Mouse (Mus musculus) hindbrain, embryonic 12.5 days (tissue): Measurements from ENCODE around the gene Ap1g1. TPM values are rescaled to one million over a fixed set of nuclear protein-coding genes. Genes with fewer than 3 reads are reported as not detected.

Source experiments
- ATAC-seq: fragments of 200-750 bp; cut with Nextera tagmentation; 2 replicates; pipeline ENCODE4 v1.8.0; 2017; ENCODE audit warnings: moderate TSS enrichment; ENCODE audit not compliant: low FRiP score
- H3K27ac ChIP-seq: fragments of 300-500 bp; sonication (generic); 2 replicates; pipeline ENCODE4 v1.5.1; 2016; ENCODE audit warnings: mild to moderate bottlenecking
- H3K27me3 ChIP-seq: fragments of 300-500 bp; sonication (generic); 2 replicates; pipeline ENCODE4 v1.6.1; 2016; ENCODE audit warnings: mild to moderate bottlenecking
- H3K36me3 ChIP-seq: fragments of 300-500 bp; sonication (generic); 2 replicates; pipeline ENCODE4 v1.6.1; 2016; ENCODE audit warnings: mild to moderate bottlenecking
- H3K4me1 ChIP-seq: fragments of 300-500 bp; sonication (generic); 2 replicates; pipeline ENCODE4 v1.6.1; 2016
- H3K4me2 ChIP-seq: fragments of 300-500 bp; sonication (generic); replicated peaks from 2 replicates; pipeline ENCODE4 v1.6.1; 2016; ENCODE audit warnings: mild to moderate bottlenecking
- H3K4me3 ChIP-seq: fragments of 300-500 bp; sonication (generic); 2 replicates; pipeline ENCODE4 v1.5.1; 2016; ENCODE audit warnings: mild to moderate bottlenecking
- H3K9ac ChIP-seq: fragments of 300-500 bp; sonication (generic); 2 replicates; pipeline ENCODE4 v1.6.1; 2016; ENCODE audit warnings: mild to moderate bottlenecking, moderate library complexity
- H3K9me3 ChIP-seq: fragments of 300-500 bp; sonication (generic); replicated peaks from 2 replicates; pipeline ENCODE4 v1.6.1; 2016; ENCODE audit warnings: mild to moderate bottlenecking
- WGBS: fragments of 180-500 bp; shearing (Covaris S2); methylation state at CpG from one replicate; pipeline ENCODE4 v1.1.7; 2016; 5-methylcytosine and 5-hydroxymethylcytosine counted together
- polyA plus RNA-seq: library from polyadenylated mRNA; unstranded; fragments of >200 nt; fragmentation: Nextera tagmentation; extraction: Ambion mirVana; gene quantifications from 2 replicates; pipeline ENCODE4 v1.2.1, GENCODE M21; 2016

The Ap1g1 gene
- polyA plus RNA-seq, 1 experiment from 2014 or later: 61.5 TPM

DNA sequence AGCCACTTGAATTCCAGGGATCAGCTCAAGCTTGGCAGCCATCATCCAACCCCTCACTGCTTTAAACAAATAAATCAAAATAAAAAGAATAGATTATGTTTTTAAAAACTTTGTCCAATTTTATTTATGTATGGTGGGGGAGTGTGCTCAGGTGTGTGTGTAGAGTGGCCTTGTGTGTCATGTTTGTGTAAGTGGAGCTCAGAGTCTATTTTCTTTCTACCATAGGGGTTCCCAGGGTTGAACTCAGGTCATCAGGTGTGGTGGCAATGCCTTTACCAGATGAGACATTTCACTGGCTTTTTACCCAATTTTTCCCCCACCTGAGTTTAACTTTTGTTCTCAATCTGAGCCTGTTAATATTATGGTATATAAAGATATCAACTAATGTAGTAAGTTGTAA, 20.4 kb downstream of the Ap1g1 start:
- Histone ChIP-seq H3K27ac (no peak overlapping the region), H3K9me3 (no peaks in the 10 kb centered on the region), H3K4me1 (no peaks in the 10 kb centered on the region), H3K36me3 (peaks cover under 1% of the 10 kb centered on the region; the same call in 1 of the 2 replicates), H3K9ac (no peak overlapping the region), H3K4me2 (no peak overlapping the region), H3K4me3 (no peak overlapping the region), H3K27me3 (no peaks in the 10 kb centered on the region)
- ATAC-seq: no peak

GRCm38 (mm10) chr8:109799245-109799644, 20.9 kb downstream of the Ap1g1 start:
- H3K4me2 ChIP-seq: no peak overlapping the region
- H3K4me1 ChIP-seq: no peaks in the 10 kb centered on the region
- no peak for ATAC-seq
- no peaks in the 10 kb centered on the region for H3K27me3 ChIP-seq
- no peak overlapping the region for H3K27ac ChIP-seq
- 87% methylated on average over 4 of the region's 4 CpGs for WGBS
- no peak overlapping the region for H3K4me3 ChIP-seq
- H3K36me3 ChIP-seq: 0 out of 2 replicates have a peak, but pooled peaks cover 3% of the 10 kb centered on the region
- H3K9ac ChIP-seq: no peak overlapping the region
- H3K9me3 ChIP-seq: no peaks in the 10 kb centered on the region

GRCm38 (mm10) chr8:109800325-109800724, 22.0 kb downstream of the Ap1g1 start:
- Histone ChIP-seq H3K36me3 (0 out of 2 replicates have a peak, but pooled peaks cover 8% of the 10 kb centered on the region), H3K27me3 (no peaks in the 10 kb centered on the region), H3K4me3 (no peak overlapping the region), H3K4me2 (no peak overlapping the region), H3K9ac (no peak overlapping the region), H3K4me1 (no peaks in the 10 kb centered on the region), H3K9me3 (no peaks in the 10 kb centered on the region), H3K27ac (no peak overlapping the region)
- WGBS: 84% methylated on average over 2 of the region's 2 CpGs
- ATAC-seq: no peak

DNA sequence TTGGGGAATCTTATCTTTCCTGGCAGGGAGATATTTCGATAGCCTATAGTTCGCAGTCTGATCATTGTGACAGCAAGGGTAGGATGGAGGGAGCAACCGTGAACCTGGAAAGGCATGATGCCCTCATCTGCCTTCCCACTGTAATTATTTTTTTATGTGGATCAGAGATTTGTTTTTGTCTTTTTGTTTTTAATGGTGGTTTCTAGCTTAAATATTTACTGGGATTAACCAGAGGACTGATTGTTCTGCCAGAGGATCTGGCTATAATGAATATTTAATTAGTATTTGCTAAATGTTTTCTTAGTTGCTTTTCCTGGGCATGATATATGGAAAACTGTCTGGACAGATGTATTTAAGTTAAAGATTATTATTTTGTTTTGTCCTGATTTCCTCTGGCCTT, 24.9 kb downstream of the Ap1g1 start:
- no peaks in the 10 kb centered on the region for H3K9me3 ChIP-seq
- 0 out of 2 replicates have a peak, but pooled peaks cover 8% of the 10 kb centered on the region for H3K36me3 ChIP-seq
- H3K9ac ChIP-seq: no peak overlapping the region
- no peaks in the 10 kb centered on the region for H3K27me3 ChIP-seq
- no peaks in the 10 kb centered on the region for H3K4me1 ChIP-seq
- no peak overlapping the region for H3K4me2 ChIP-seq
- ATAC-seq: no peak
- 97% methylated on average over 3 of the region's 3 CpGs for WGBS
- H3K4me3 ChIP-seq: no peak overlapping the region
- H3K27ac ChIP-seq: no peak overlapping the region

DNA sequence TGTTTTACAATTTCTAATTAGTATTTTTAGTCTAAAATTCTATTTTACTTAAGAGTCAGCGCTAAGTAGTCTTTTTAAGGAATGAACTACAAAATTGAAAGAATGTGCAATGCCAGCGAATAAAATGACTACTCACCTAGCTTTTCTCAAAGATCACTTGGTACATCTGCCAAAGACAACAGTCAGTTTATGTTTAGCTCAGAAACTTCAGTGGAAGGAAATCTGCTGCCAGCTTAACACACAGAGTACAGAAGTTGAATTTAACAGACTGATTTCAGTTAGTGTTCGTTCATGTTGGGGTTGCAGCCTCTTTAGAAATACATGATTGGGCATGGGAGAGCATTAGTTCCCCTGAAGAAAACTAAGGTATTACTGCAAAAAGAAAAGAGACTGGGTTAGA, 25.4 kb downstream of the Ap1g1 start:
- H3K36me3 ChIP-seq: 0 out of 2 replicates have a peak, but pooled peaks cover 8% of the 10 kb centered on the region
- H3K27me3 ChIP-seq: no peaks in the 10 kb centered on the region
- no peak overlapping the region for H3K27ac ChIP-seq
- ATAC-seq: no peak
- no peak overlapping the region for H3K9ac ChIP-seq
- no peak overlapping the region for H3K4me3 ChIP-seq
- WGBS: 98% methylated on average over 3 of the region's 3 CpGs
- no peak overlapping the region for H3K4me2 ChIP-seq
- H3K9me3 ChIP-seq: no peaks in the 10 kb centered on the region
- H3K4me1 ChIP-seq: no peaks in the 10 kb centered on the region

GRCm38 (mm10) chr8:109806522-109806921, 28.2 kb downstream of the Ap1g1 start:
- Histone ChIP-seq H3K4me1 (no peaks in the 10 kb centered on the region), H3K27ac (no peak overlapping the region), H3K36me3 (0 out of 2 replicates have a peak, but pooled peaks cover 8% of the 10 kb centered on the region), H3K4me3 (no peak overlapping the region), H3K9ac (no peak overlapping the region), H3K4me2 (no peak overlapping the region), H3K9me3 (no peaks in the 10 kb centered on the region), H3K27me3 (no peaks in the 10 kb centered on the region)
- 90% methylated on average over 3 of the region's 3 CpGs for WGBS
- ATAC-seq: no peak

DNA sequence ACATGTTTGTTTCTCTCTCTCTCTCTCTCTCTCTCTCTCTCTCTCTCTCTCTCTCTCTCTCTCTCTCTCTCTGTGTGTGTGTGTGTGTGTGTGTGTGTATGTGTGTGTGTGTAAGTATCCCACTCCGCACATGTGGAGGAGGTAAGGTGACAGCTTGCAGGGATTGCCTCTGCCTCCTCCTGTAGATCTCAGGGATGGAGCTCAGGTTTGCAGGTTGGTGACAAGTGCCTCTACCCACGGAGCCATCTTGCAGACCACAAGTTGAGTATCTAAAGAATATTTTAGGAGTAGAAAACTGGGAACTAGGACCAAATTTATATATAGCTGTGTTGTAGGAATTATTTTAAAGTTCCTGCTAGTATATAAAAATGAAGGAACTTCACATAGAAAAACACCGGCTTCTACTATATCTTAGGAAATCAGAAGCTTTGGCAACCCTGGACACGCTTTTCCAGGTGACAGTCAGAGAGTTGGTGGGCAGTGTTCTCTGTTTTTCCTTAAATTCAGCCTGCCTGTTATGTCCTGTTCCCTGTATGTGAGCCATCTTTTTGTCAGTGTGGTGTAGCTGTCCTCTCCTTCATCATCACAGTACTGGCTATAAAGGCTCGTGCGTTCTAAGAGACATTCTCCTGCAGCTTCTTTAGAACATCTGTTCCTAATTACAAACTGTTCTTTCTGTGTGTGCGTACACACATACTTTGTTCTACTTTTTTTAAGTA, 29.2 kb downstream of the Ap1g1 start:
- Histone ChIP-seq H3K4me3 (no peak overlapping the region), H3K27me3 (no peaks in the 10 kb centered on the region), H3K4me2 (no peak overlapping the region), H3K27ac (no peak overlapping the region), H3K9me3 (no peaks in the 10 kb centered on the region), H3K9ac (no peak overlapping the region), H3K36me3 (0 out of 2 replicates have a peak, but pooled peaks cover 8% of the 10 kb centered on the region), H3K4me1 (no peaks in the 10 kb centered on the region)
- 84% methylated on average over 7 of the region's 7 CpGs for WGBS
- ATAC-seq: no peak

DNA sequence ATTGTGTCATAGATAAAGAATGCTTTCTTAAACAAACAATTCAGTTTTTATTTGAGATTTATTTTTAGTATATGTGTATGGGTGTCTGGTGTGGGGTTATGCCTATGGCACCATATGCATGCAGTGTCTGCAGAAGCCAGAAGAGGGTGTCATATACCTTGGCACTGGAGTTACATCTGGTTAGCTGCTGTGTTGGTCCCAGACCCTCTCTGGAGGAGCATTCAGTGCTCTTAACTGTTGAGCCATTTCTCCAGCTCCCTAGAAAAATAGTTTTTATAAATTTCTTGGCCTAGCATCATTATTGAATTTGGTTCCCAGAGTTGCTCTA, 29.7 kb downstream of the Ap1g1 start:
- H3K9ac ChIP-seq: no peak overlapping the region
- no peaks in the 10 kb centered on the region for H3K9me3 ChIP-seq
- no peak overlapping the region for H3K4me2 ChIP-seq
- no peaks in the 10 kb centered on the region for H3K27me3 ChIP-seq
- no peak overlapping the region for H3K27ac ChIP-seq
- no peak overlapping the region for H3K4me3 ChIP-seq
- no peaks in the 10 kb centered on the region for H3K4me1 ChIP-seq
- ATAC-seq: no peak
- H3K36me3 ChIP-seq: 0 out of 2 replicates have a peak, but pooled peaks cover 8% of the 10 kb centered on the region

- H3K4me1 ChIP-seq: no peaks in the 10 kb centered on the region
- no peaks in the 10 kb centered on the region for H3K27me3 ChIP-seq
- ATAC-seq: no peak
- H3K4me2 ChIP-seq: no peak overlapping the region
- 83% methylated on average over 3 of the region's 3 CpGs for WGBS
- H3K9ac ChIP-seq: no peak overlapping the region
- no peaks in the 10 kb centered on the region for H3K9me3 ChIP-seq
- no peak overlapping the region for H3K27ac ChIP-seq
- no peak overlapping the region for H3K4me3 ChIP-seq
- H3K36me3 ChIP-seq: no peaks in the 10 kb centered on the region
Observed at GRCm38 (mm10) chr8:109810434-109810833, 32.1 kb downstream of the Ap1g1 start.

- H3K9ac ChIP-seq: no peak overlapping the region
- H3K4me1 ChIP-seq: no peaks in the 10 kb centered on the region; the same call in 1 of the 2 replicates
- no peak overlapping the region for H3K4me3 ChIP-seq
- H3K27me3 ChIP-seq: no peaks in the 10 kb centered on the region
- H3K4me2 ChIP-seq: no peak overlapping the region
- no peak for ATAC-seq
- H3K27ac ChIP-seq: no peak overlapping the region
- no peaks in the 10 kb centered on the region for H3K9me3 ChIP-seq
- H3K36me3 ChIP-seq: 0 out of 2 replicates have a peak, but pooled peaks cover 2% of the 10 kb centered on the region
- WGBS: 100% methylated on average over 2 of the region's 2 CpGs
Observed at GRCm38 (mm10) chr8:109815268-109815667, 36.9 kb downstream of the Ap1g1 start.

GRCm38 (mm10) chr8:109817933-109818332, 39.6 kb downstream of the Ap1g1 start:
- Histone ChIP-seq H3K4me1 (no peaks in the 10 kb centered on the region; the same call in 1 of the 2 replicates), H3K4me3 (no peak overlapping the region), H3K27ac (no peak overlapping the region), H3K36me3 (0 out of 2 replicates have a peak, but pooled peaks cover 3% of the 10 kb centered on the region), H3K9ac (no peak overlapping the region), H3K4me2 (no peak overlapping the region), H3K9me3 (no peaks in the 10 kb centered on the region), H3K27me3 (no peaks in the 10 kb centered on the region)
- no peak for ATAC-seq
- WGBS: 68% methylated on average over 1 of the region's 1 CpGs

DNA sequence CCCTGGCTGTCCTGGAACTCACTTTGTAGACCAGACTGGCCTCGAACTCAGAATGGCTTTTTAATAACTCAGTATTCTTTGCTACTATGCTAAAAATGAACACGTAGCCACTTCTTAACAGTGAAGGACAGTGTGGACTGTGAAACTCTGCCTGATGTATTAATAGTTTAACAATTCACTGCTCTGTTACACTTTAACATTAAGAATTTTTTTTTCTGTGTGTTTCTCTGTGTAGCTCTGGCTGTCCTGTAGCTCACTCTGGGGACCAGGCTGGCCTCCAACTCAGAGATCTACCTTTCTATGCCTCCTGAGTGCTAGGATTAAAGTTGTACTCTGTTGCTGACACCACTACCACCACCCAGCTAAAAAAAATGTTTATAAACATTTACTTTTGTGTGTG, 45.2 kb downstream of the Ap1g1 start:
- Histone ChIP-seq H3K4me1 (no peaks in the 10 kb centered on the region), H3K27ac (no peak overlapping the region), H3K4me3 (no peak overlapping the region), H3K27me3 (no peaks in the 10 kb centered on the region), H3K36me3 (0 out of 2 replicates have a peak, but pooled peaks cover 3% of the 10 kb centered on the region), H3K9ac (no peak overlapping the region), H3K9me3 (no peaks in the 10 kb centered on the region), H3K4me2 (no peak overlapping the region)
- no peak for ATAC-seq
- 97% methylated on average over 2 of the region's 2 CpGs for WGBS

DNA sequence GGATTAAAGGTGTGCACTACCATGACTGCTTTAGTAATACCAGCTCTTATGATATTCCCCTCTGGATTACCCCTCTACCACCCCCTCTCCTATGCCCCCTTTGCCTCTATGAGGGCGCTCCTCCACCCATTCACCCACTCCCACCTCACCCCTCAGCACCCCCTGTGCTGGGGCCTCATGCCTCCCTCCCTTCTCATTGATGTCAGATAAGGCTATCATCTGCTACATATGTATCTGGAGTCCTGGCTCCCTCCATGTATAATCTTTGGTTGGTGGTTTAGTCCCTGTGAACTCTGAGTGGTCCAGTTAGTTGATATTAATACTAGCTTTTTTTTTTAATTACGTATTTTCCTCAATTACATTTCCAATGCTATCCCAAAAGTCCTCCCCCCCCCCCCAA, 61.5 kb downstream of the Ap1g1 start:
- no peaks in the 10 kb centered on the region for H3K4me1 ChIP-seq
- no peak for ATAC-seq
- no peak overlapping the region for H3K9ac ChIP-seq
- H3K27ac ChIP-seq: no peak overlapping the region
- no peak overlapping the region for H3K4me3 ChIP-seq
- H3K4me2 ChIP-seq: no peak overlapping the region
- 96% methylated on average over 2 of the region's 2 CpGs for WGBS
- H3K27me3 ChIP-seq: no peaks in the 10 kb centered on the region
- H3K36me3 ChIP-seq: peaks cover 31% of the 10 kb centered on the region
- H3K9me3 ChIP-seq: no peaks in the 10 kb centered on the region
